Mouse (Mus musculus): ENCODE results near the gene Stxbp4.

The Stxbp4 gene

DNA sequence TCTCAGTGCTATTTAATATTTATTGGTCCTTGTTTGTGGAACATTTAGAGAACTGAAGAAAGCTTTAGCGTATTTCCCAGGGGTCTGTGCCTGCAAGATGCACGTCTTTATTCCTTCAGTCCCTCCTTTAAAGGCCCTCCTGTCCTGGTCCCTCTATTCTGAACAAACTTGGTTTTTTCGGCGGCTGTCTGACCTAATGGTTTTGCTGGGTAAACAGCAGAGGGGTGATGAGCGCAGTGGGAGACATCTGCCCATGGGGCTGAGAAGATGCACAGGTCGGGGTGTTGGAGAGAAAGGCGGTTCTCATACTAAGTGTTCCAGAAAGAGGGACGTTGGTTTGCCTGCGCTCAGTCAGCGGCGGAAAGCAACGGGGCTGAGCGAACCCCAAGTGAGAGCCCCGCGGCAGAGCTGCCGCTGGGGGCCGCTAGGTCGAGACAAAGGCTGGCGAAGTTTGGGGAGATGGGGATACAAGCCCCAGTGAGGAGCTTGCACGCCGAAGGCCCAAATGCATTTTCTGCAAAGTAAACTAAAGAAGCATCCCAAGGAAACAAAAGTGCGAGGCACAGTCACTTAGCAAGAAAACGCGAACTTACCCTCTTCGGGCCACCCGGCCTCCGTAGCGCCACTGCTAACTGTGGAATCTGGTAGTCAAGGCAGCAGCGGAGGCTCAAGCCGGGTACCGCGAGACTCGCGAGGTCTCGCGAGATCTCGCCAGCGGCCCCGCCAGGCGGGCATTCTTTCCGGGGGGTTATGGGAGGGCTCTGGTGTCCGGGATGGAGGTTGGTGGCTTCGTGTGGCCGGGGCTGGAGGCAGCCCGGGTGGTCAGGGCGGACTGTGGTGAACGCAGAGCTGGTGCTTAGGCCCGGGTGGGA lies at the start of gene Stxbp4, which contains the start of gene Cox11:
Stxbp4 (minus strand) TSS at position 645 of the 872 bp plus-strand sequence.
Cox11 (plus strand) TSS at position 734 of the 872 bp plus-strand sequence.
- DNase-seq (ENCODE audit: low spot score), result peak; percentile 93

DNA sequence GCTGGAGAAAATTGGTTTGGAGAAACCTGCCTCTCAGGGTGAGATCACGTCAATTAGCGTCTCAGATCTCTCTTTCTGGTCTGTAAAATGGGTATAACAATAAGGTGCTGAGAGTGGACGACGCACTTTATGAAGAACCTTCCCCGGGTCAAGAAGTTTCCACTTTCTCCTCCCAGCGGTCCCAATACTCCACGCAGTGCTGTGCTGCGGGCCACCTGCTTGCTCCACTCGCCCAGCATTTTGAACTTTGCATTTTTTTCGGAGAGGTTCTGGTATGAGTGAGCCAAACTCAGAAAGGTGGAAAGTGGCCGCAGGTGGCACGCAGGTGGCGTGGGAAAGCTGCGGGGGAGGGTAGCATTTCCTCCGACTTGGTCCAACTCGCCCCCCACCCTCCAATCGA lies 49.2 kb upstream of the Stxbp4 start:
- no peak for DNase-seq (ENCODE audit: low spot score)

DNA sequence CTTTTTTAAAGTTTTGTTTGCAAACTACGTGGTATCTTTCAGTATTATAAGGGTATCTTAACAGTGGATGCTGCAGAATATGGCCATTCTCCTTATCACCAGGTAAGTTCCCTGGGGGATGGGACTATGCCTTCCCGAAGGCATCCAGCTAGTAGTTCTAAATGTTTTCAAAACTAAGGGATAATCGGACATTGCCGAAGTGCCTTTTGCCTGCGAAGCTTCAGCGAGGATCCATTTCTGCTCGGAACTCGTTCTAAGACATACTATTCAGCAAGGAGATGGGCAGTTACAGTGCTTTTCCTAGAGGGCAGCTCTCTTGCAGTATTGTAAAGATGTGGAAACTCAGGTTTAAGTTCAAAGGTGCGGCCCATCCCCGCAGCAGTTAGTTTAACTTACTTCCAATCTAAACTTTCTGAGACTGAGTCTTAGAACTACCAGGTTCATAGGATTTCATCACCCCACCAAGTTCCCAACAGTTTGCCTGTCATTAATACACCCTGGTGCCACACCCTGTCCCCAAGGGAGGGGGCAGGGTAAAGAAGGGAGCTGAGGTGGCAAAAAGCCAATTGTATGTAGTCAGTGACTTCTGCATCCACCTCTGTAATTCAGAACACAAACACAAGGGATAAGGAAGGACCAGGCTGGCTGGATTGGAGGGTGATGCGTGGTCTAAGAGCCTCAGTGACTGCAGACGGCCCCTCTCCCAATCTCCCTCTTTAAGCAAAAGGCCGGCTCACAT lies 48.6 kb upstream of the Stxbp4 start:
- no peak for DNase-seq (ENCODE audit: low spot score)

DNA sequence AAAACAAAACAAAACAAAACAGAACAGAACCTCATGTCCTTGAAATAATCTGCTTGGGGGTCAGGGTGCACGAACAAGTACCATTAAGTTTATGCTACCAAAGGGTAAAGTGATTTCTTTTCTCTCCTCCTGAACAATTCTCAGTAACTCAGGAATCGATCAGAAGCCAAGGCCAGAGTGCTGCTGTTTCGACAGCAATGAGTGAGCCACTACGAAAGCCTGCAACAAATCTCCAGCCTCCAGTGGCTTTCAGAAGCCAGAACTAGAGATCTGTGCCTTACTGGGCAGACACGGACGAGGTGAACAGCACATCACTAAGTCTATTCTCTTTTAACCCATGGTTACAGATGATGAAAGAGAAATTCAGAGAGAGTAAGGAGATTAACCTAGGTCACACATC lies 47.3 kb upstream of the Stxbp4 start:
- no peak for DNase-seq (ENCODE audit: low spot score)

DNA sequence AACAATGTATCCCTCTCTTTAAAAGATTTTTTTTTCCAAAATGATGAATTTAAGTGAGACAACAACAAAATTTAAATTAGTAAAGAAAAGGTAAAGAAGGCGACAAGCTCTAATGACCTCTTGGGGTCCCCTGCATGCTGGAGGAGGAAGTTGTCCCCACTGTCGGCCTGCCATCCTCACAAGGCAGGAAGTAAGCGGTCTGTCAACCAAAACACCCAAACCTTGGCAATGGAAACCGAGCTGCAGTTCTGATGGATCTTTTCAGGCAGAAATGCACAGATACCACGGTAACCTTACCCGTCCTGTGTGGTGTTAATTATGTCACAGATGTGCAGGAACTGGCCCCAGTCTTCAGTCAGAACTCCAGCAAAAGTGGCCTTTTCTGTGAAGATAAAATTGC lies 46.9 kb upstream of the Stxbp4 start:
- DNase-seq (ENCODE audit: low spot score), result no peak

DNA sequence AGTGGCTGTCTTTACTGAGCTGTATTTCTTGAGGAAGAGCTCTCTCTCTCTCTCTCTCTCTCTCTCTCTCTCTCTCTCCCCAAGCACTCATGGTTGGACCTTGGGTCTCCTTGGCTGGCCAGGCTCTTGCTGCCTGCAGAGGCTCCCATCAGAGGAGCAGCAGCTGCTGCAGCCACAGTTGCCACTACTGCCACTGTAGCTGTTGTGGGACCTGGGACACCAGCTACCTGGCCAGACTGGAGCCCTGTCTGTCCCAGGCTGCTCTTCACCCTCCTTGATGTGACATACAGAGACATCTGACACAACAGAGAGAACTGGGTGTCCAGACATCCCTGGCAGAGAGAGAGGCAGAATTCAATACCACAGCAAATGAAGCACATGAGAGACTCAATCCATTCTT lies 43.3 kb upstream of the Stxbp4 start:
- no peak for DNase-seq (ENCODE audit: low spot score)

DNA sequence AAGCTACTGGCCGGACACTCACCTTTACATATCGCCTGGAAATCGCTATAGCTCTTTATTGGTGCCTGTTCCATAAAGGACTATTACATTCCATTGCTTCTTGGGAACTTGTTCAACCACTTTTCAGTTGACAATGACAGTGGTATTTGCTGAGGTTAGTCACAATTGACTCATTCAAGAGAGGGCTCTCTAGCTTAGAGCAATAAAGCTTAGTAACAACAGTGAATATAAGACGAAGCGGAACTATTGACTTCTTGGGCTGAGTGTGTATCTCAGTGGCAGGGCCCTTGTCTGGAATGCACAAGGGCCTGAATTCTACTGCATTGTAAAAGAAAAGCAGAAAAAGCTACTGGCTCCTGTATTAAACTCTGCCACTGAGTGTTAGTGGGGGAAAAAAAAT lies 40.7 kb upstream of the Stxbp4 start:
- DNase-seq (ENCODE audit: low spot score), result no peak

DNA sequence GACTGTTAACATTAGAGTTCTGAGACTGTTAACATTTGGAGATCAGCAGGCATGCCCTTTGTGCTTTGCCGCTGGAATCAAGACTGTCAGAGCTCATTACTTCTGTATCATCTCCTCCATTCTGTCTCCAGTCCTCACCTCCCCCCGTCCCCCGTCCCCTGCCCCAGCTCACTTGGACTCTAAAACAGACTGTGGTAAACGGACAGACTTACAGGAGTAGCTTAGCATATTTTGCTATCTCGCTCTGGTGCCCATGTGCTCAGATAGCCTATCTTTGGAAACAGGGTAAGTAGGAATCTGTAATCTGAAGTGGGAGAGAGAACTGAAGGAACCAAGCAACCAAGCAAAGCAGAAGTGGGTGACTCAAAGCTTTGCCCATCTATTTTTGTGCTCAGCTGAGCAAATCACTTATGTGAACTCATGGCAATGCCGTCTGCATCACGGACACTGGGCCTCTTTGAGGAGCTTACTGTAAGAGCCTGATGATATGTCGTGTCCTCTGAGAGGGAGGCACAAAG lies 39.9 kb upstream of the Stxbp4 start:
- DNase-seq (ENCODE audit: low spot score), result no peak

DNA sequence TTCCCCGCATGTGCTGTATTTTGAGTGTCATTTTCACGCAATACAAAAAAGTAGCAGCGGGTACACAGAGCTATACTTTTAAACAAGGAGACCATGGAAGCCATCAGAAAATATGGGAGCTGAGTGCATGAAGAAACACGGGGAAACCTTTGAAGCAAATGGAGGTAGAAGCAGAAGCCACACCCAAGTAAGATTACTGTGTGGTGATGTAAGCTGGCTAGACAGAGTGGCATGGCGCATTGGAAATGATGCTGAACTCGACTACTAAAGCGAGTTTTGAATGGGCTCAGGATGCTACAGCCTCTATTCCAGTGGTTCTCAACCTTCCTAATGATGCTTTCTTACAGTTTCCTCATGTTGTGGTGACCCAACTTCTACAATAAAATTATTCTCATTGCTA lies 39.1 kb upstream of the Stxbp4 start:
- DNase-seq (ENCODE audit: low spot score), result no peak

DNA sequence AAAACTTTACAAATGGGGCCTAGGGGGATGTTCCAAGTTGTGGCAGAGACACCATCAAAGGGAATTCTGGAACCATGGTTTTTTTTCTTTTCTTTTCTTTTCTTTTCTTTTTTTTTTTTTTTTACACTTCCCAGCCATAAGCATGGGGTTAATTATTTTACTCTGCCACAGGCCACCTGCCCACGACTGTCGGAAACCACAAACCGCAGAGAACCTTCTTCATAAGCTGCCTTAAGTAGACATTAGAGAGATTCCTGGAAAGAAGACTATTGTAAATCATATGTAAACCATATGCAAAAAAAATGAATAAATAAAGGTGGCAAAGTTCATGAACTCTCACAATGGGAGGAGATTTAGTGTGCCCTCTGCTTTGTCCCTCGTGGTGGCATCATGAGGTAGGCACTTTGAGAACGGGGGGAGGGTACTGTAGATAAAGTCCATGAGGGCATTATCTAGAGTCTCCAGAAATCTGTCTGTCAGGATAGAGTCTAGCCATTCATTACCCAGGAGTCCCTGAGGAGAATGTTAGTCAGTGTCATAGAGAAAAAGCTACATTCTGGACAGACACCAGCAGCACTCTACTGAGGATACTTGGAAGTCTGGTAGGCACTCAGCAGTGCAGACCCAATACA lies 37.7 kb upstream of the Stxbp4 start:
- no peak for DNase-seq (ENCODE audit: low spot score)

DNA sequence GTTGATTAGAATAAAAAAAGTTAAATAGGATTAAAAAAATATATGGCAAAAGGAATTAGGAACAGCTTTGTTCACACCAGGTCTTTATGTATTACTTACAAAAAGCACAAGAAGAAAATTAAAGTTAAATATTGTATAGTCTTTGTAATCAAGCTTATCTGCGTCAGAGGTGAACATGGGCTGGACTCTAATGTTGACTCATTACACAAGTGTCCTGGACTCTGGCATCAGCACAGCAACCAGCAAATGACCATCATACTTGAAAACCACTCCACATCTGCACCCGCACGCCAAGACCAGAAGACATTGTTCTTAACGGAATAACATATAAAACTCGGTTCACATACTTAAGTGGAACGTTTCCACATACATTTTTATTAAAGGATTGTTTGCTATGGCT lies 29.4 kb upstream of the Stxbp4 start:
- no peak for DNase-seq (ENCODE audit: low spot score)

DNA sequence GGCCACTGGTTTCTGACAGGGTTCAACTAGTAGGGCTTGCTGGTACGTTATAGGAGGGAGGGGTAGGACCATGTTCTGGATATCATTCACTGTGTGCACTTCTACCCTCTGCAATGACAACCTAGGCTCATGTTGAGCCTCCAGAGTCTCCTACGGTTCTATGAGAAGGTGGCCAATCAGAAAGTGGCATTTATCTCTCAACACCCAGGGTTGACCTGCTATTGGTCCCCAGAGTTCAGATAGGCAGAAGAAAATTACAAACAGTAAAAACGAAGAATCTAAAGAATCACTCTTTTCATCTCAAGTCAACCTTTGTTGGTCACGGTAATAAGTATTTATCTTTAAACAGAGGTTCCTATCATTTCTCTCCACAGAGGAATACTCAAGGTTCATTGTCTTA lies 29.0 kb upstream of the Stxbp4 start:
- no peak for DNase-seq (ENCODE audit: low spot score)

DNA sequence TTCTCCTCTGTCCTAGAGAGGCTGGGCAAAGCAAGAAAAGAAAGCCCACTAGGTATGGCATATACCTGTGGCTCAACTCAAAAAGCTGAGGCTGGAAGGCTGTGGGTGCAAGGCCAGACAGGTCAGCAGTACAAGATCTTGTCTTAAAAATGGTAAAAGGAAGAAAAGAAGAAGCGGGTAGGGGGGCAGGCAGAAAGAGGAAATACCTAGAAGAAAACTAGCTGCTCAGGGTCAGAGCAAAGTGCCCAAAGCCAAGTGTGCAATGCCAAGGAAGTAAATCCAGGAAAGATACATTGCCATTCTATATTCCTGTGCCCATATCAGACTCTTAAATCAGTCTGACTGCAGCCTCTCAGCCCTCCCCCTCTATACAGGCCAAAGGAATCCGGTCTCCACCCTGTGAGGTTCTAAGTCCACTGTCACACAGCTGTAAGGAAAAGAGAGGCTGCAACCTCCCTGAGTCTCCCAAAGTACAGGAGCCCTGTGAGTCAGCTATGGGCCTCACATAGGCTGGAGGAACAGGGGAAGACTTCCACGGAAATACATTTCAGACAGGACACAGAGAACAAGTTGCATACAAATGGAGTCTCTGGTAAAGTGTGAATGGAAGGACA lies 28.4 kb upstream of the Stxbp4 start:
- DNase-seq (ENCODE audit: low spot score), result no peak

DNA sequence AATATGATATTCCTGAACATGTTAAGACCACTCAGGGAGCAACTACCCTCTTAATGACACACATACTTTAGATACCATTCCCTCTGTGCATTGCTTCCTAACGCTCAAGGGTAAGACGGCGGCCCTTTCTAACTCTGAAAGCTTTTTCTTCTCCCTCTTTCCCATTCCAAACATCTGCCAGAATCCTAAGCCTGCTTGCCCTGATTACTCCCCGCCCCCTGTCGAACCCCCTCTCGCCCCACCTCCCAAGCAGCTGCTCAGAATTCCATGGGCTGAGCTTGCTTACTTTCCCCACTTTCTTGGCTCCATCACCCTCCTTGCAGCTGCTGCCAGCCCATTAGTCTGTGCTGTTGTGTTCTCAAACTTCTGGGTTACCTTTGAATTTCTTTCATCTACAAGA lies 27.3 kb upstream of the Stxbp4 start:
- DNase-seq (ENCODE audit: low spot score), result no peak

DNA sequence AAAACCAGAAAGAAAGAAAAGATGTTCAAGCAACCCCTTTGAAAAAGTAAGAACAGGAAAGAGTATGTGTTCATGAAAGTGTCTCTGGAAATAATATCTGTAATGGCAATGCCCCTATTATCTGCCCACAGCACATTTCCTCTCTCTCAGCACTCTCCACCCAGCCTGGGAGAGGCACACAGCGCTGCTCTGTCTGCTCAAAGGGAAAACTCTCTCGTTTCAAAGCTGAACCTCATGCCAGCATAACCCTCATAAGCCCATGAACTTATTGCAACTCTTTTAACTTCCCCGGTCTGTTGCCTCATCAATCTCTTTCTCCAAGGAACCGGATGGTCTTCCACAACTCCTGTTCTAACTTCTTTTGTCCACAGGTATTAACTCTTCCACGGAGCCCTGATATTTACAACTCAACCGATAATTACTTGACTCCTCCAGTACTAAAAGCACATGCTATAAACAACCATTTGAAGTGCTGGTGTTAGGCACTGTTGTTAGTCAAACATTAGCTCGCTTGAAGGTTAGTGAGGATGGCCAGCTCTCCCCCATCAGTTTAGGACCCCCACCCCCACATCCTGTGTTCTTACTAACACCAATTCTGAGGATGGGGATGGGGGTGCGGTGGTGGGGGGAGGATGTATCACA lies 26.6 kb upstream of the Stxbp4 start:
- no peak for DNase-seq (ENCODE audit: low spot score)

DNA sequence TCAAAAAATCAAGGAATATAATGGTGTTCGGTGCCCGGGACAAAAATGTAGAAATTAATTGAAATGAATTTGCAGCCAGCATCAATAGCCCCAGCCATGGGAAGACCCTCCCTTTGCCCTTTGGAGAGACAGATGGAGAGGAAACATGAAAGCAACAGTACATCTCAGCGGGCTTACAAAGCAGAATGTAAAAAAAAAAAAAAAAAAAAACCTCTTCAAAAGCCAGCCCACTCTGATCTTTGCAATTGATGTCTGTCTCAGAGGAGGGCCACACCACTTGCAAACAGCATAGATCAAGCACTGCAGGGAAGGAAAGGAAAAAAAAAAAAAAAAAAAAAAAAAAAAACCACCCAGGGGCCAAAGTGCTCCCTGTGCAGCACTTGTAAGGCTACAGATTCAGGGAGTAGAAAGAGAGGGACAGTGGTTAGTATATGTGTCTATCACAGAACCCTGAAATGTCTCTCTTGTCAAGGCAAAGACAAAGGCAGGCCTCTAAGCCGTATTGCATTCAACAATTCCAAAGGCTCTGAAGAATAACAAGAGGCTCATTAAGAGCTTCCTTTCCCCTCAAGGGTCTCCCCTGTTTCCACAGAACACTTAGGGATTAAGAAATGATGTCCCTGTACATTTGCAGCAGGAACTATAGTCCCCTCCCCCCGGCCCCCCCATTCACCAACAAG lies 25.9 kb upstream of the Stxbp4 start:
- DNase-seq (ENCODE audit: low spot score), result no peak

DNA sequence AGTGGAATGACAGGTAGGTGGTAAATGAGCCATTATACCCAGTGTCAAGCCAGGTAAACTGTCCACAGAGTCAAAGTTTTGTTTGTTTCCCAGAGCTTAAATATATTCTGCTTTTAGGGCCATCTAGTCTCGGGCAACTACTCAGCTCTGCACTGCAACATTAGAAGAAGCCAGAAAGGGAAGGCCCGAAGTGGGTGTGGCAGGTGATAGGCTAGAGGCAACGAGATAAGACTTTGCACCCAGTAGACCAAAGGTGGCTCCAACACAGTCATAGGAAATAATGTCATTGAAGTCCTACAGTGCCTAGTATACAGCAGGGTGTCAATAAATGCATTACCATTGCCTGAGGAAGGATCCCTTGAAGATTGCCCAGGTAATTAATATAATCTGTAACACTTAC lies 25.2 kb upstream of the Stxbp4 start:
- DNase-seq (ENCODE audit: low spot score), result no peak

DNA sequence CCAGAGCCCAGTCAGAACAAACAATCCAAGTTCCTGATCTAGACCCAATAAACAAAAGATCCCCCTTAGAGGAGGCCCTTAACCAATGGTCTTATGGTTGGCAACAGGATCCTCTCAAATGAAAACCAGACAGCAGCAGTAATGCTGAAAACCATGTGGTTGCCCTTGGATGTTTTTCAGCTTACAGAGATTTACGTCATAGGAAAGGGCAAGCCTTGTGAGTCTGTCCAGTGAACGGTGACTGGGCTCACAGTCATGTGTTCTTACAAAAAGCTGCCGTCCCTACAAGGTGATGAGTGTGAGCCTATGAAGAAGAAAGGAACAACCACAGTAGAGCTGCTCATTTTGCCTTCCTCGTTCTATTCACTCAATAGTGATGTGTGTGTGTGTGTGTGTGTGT lies 22.8 kb upstream of the Stxbp4 start:
- no peak for DNase-seq (ENCODE audit: low spot score)

DNA sequence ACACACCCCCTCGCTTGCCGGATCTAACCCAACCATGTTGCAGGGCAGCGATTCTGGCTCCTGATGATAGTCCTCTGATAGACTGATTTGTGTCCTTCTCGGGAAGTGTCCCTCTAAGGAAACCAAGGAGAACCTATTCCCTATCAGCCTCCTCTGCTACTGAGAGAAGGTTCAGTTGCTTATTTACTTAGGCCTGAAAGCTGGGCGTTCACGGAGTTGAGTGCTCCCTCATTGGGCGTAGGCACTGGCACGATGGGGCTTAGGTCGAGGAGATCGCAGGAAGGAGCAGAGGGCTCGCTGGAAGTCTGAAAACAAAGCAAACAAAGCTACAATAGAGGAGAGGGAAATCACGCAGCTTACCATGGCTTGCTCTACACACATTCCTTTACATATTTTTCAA lies 19.6 kb upstream of the Stxbp4 start:
- no peak for DNase-seq (ENCODE audit: low spot score)

DNA sequence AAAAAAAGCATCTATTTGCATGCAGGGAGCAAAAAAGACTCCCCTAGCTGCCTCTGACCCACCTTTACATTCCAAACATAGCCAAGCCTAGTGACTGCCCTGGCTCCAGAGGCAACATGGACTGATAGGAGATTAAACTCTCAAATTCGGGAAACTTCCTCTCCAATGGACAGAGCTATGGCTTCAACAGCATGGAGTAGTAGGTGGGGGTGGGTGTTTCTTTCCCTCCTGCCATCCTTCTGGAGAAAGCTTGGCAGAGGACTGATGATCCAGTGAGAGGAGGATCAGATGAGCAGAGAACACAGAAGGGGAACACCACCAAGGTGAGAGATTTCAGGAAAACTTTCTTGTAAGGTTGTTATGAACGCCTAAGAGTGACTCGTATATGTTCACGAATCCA lies 14.7 kb upstream of the Stxbp4 start:
- DNase-seq (ENCODE audit: low spot score), result no peak

DNA sequence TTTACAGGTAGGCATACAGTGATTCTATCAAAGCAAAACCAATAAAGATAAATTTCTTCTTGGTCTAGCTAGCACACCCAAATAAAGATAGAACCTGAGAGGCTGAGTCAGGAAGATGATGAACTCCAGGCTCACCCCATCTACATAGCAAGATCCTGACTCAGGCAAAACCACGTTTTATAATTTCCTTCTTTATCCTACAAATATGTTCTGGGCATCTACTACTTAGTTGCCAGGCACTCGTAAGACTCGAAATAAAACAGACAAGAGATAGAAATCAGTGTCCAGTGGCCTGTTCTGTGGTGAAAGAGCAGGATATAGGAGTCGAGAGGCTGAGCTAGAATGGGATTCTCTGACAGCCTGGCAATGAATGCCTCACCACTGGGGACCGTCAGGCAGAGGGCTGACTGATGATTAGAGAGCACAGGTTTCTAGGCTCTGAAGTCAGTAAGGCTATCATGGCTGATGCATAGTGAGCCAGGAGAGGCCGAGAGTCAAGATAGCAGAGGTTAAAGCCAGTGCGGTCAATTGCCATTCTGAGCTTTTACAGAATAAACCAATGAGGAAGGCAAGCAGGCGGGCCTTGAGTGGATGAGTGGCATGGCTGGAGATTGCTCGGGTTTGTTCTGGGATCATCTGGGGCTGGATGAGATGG lies 12.5 kb upstream of the Stxbp4 start:
- DNase-seq (ENCODE audit: low spot score), result no peak
